Mouse (Mus musculus) limb, embryonic 10.5 days (tissue): ENCODE data around the gene N4bp2. TPM values are rescaled to one million over a fixed set of nuclear protein-coding genes. Genes with fewer than 3 reads are reported as not detected.
"Not testable (repeated sequence)": the region's sequence is repeated elsewhere in the genome, so short reads cannot be mapped to it uniquely, and the experiment has no call there.

ENCODE experiments used
- DNase-seq: peaks from one replicate; pipeline ENCODE4 v3.0.0-alpha.2; 2017; ENCODE audit warnings: low spot score
- H3K27ac ChIP-seq: fragments of 300-500 bp; sonication (generic); 2 replicates; pipeline ENCODE4 v1.5.1; 2016; ENCODE audit warnings: mild to moderate bottlenecking
- H3K27me3 ChIP-seq: fragments of 300-500 bp; sonication (generic); 2 replicates; pipeline ENCODE4 v1.6.1; 2016; ENCODE audit warnings: low read depth, mild to moderate bottlenecking; ENCODE audit not compliant: poor library complexity, severe bottlenecking
- H3K36me3 ChIP-seq: fragments of 300-500 bp; sonication (generic); 2 replicates; pipeline ENCODE4 v1.6.1; 2016; ENCODE audit warnings: mild to moderate bottlenecking, moderate library complexity
- H3K4me1 ChIP-seq: fragments of 300-500 bp; sonication (generic); 2 replicates; pipeline ENCODE4 v1.6.1; 2016
- H3K4me3 ChIP-seq: fragments of 300-500 bp; sonication (generic); 2 replicates; pipeline ENCODE4 v1.5.1; 2016; ENCODE audit warnings: mild to moderate bottlenecking, moderate library complexity
- H3K9me3 ChIP-seq: fragments of 300-500 bp; sonication (generic); replicated peaks from 2 replicates; pipeline ENCODE4 v1.6.1; 2016; ENCODE audit warnings: mild to moderate bottlenecking
- WGBS: fragments of 180-500 bp; shearing (Covaris S2); methylation state at CpG from one replicate; pipeline ENCODE4 v1.1.7; 2016; 5-methylcytosine and 5-hydroxymethylcytosine counted together
- polyA plus RNA-seq: library from polyadenylated mRNA; unstranded; fragments of >200 nt; fragmentation: Nextera tagmentation; extraction: Ambion mirVana; gene quantifications from 2 replicates; pipeline ENCODE4 v1.2.1, GENCODE M21; 2016

Gene N4bp2
- 33.3 and 39.8 TPM in 2 replicates for polyA plus RNA-seq

GRCm38 (mm10) chr5:65763088-65763915 lies at the start of gene N4bp2:
TSS of gene N4bp2 (plus strand) at chr5:65763521.
- peaks cover 21% of the 10 kb centered on the region; the same call in 1 of the 2 replicates for H3K36me3 ChIP-seq
- WGBS, result under 1% methylated on average over 80 of the region's 80 CpGs
- H3K9me3 ChIP-seq, result no peaks in the 10 kb centered on the region
- H3K4me1 ChIP-seq, result peaks cover 4% of the 10 kb centered on the region
- H3K27me3 ChIP-seq, result no peaks in the 10 kb centered on the region
- peak; percentile 87 for DNase-seq
- H3K27ac ChIP-seq, result peak within 1 kb of the TSS; percentile 100
- peak within 1 kb of the TSS; percentile 95 for H3K4me3 ChIP-seq

- 91% methylated on average over 6 of the region's 6 CpGs for WGBS
- no peaks in the 10 kb centered on the region for H3K36me3 ChIP-seq
- no peak for DNase-seq
- no peaks in the 10 kb centered on the region for H3K9me3 ChIP-seq
- no peak overlapping the region for H3K4me3 ChIP-seq
- H3K27me3 ChIP-seq, result no peaks in the 10 kb centered on the region
- no peaks in the 10 kb centered on the region for H3K4me1 ChIP-seq
- H3K27ac ChIP-seq, result no peak overlapping the region
Measured at GRCm38 (mm10) chr5:65715084-65715483, 48.2 kb upstream of the N4bp2 start.

- no peak overlapping the region; the same call in 1 of the 2 replicates for H3K27ac ChIP-seq
- 87% methylated on average over 18 of the region's 18 CpGs for WGBS
Measured at GRCm38 (mm10) chr5:65717063-65717902, 46.0 kb upstream of the N4bp2 start.

GRCm38 (mm10) chr5:65717903-65718211 lies 45.5 kb upstream of the N4bp2 start:
- not testable (repeated sequence) for H3K9me3 ChIP-seq, H3K4me1 ChIP-seq, H3K4me3 ChIP-seq, DNase-seq, H3K27me3 ChIP-seq, H3K36me3 ChIP-seq, H3K27ac ChIP-seq
- WGBS, result 91% methylated on average over 8 of the region's 8 CpGs

More at GRCm38 (mm10) chr5:65717063-65717902, 46.0 kb upstream of the N4bp2 start:
- Histone ChIP-seq H3K27me3 (no peaks in the 10 kb centered on the region), H3K36me3 (no peaks in the 10 kb centered on the region), H3K4me1 (no peaks in the 10 kb centered on the region), H3K4me3 (no peak overlapping the region), H3K9me3 (no peaks in the 10 kb centered on the region)
- no peak for DNase-seq

GRCm38 (mm10) chr5:65718368-65718767 lies 45.0 kb upstream of the N4bp2 start:
- Histone ChIP-seq H3K4me1 (no peaks in the 10 kb centered on the region), H3K9me3 (no peaks in the 10 kb centered on the region), H3K27ac (no peak overlapping the region), H3K36me3 (no peaks in the 10 kb centered on the region), H3K4me3 (no peak overlapping the region), H3K27me3 (no peaks in the 10 kb centered on the region)
- WGBS, result 30% methylated on average over 3 of the region's 3 CpGs
- DNase-seq, result no peak

- Histone ChIP-seq H3K4me1 (peaks cover 20% of the 10 kb centered on the region), H3K27me3 (no peaks in the 10 kb centered on the region)
- WGBS, result 1% methylated on average over 23 of the region's 23 CpGs
Measured at GRCm38 (mm10) chr5:65724311-65725054, 38.8 kb upstream of the N4bp2 start.

GRCm38 (mm10) chr5:65731173-65732007 lies 31.9 kb upstream of the N4bp2 start:
- no peaks in the 10 kb centered on the region for H3K4me1 ChIP-seq
- H3K27me3 ChIP-seq, result no peaks in the 10 kb centered on the region
- peak overlapping the region; percentile 53; the same call in 1 of the 2 replicates for H3K27ac ChIP-seq
- 77% methylated on average over 9 of the region's 9 CpGs for WGBS
- H3K9me3 ChIP-seq, result no peaks in the 10 kb centered on the region
- no peak for DNase-seq
- no peak overlapping the region for H3K4me3 ChIP-seq
- no peaks in the 10 kb centered on the region for H3K36me3 ChIP-seq

More at GRCm38 (mm10) chr5:65724311-65725054, 38.8 kb upstream of the N4bp2 start:
- Histone ChIP-seq H3K36me3 (no peaks in the 10 kb centered on the region), H3K27ac (peak overlapping the region; percentile 90), H3K9me3 (no peaks in the 10 kb centered on the region), H3K4me3 (peak overlapping the region; percentile 50)
- peak; percentile 75 for DNase-seq

- Histone ChIP-seq H3K36me3 (no peaks in the 10 kb centered on the region), H3K27ac (no peak overlapping the region), H3K9me3 (no peaks in the 10 kb centered on the region), H3K4me3 (no peak overlapping the region), H3K4me1 (no peaks in the 10 kb centered on the region), H3K27me3 (no peaks in the 10 kb centered on the region)
- WGBS, result 91% methylated on average over 2 of the region's 2 CpGs
- no peak for DNase-seq
Measured at GRCm38 (mm10) chr5:65735601-65736000, 27.7 kb upstream of the N4bp2 start.

- no peak for DNase-seq
- H3K27ac ChIP-seq, result no peak overlapping the region
- H3K4me3 ChIP-seq, result no peak overlapping the region
- H3K4me1 ChIP-seq, result no peaks in the 10 kb centered on the region
- no peaks in the 10 kb centered on the region for H3K27me3 ChIP-seq
- H3K9me3 ChIP-seq, result no peaks in the 10 kb centered on the region
- no peaks in the 10 kb centered on the region for H3K36me3 ChIP-seq
- 94% methylated on average over 3 of the region's 3 CpGs for WGBS
Measured at GRCm38 (mm10) chr5:65739366-65739765, 24.0 kb upstream of the N4bp2 start.

GRCm38 (mm10) chr5:65746908-65747307 lies 16.4 kb upstream of the N4bp2 start:
- Histone ChIP-seq H3K27me3 (no peaks in the 10 kb centered on the region), H3K9me3 (no peaks in the 10 kb centered on the region), H3K4me3 (no peak overlapping the region), H3K4me1 (peaks cover 8% of the 10 kb centered on the region), H3K27ac (no peak overlapping the region), H3K36me3 (no peaks in the 10 kb centered on the region)
- 52% methylated on average over 5 of the region's 5 CpGs for WGBS
- no peak for DNase-seq

- Histone ChIP-seq H3K4me1 (peaks cover 8% of the 10 kb centered on the region), H3K4me3 (no peak overlapping the region), H3K27ac (no peak overlapping the region), H3K27me3 (no peaks in the 10 kb centered on the region), H3K36me3 (no peaks in the 10 kb centered on the region), H3K9me3 (no peaks in the 10 kb centered on the region)
- no peak for DNase-seq
- 58% methylated on average over 2 of the region's 2 CpGs for WGBS
Measured at GRCm38 (mm10) chr5:65748386-65748785, 14.9 kb upstream of the N4bp2 start.

GRCm38 (mm10) chr5:65748880-65749279 lies 14.4 kb upstream of the N4bp2 start:
- Histone ChIP-seq H3K36me3 (no peaks in the 10 kb centered on the region), H3K27me3 (no peaks in the 10 kb centered on the region)

More at GRCm38 (mm10) chr5:65748880-65749279, 14.4 kb upstream of the N4bp2 start:
- no peak overlapping the region for H3K4me3 ChIP-seq
- H3K9me3 ChIP-seq, result no peaks in the 10 kb centered on the region
- peaks cover 8% of the 10 kb centered on the region for H3K4me1 ChIP-seq
- no peak overlapping the region for H3K27ac ChIP-seq
- no peak for DNase-seq
